Mouse (Mus musculus): ENCODE data around the gene Apold1. TPM values are rescaled to one million over a fixed set of nuclear protein-coding genes. Genes with fewer than 3 reads are reported as not detected.

Apold1 gene
- polyA plus RNA-seq (2012; rRNA removed): 3.0 and 3.4 TPM in 2 replicates

GRCm38 (mm10) chr6:134981231-134982062 lies at the start of gene Apold1:
Gene Apold1 (plus strand): TSS chr6:134981718.

GRCm38 (mm10) chr6:135011048-135011733 lies 29.7 kb downstream of the Apold1 start, which contains the start of gene Ddx47:
Gene Ddx47 (plus strand): TSS chr6:135011612.

Other genes with a start within 250 kb of the Apold1 start
- gene Dusp16, start 189.1 kb upstream of the Apold1 start, polyA plus RNA-seq (2012; rRNA removed): 5.0 and 5.7 TPM in 2 replicates
- 10.8 TPM in 2 replicates for gene Crebl2, start 151.6 kb upstream of the Apold1 start, polyA plus RNA-seq (2012; rRNA removed)
- 37.4 and 37.9 TPM in 2 replicates for gene Gpr19, start 83.1 kb upstream of the Apold1 start, polyA plus RNA-seq (2012; rRNA removed)
- 43.2 and 47.2 TPM in 2 replicates for gene Cdkn1b, start 61.3 kb upstream of the Apold1 start, polyA plus RNA-seq (2012; rRNA removed)
- 79.9 and 80.3 TPM in 2 replicates for gene Ddx47, start 29.9 kb downstream of the Apold1 start, polyA plus RNA-seq (2012; rRNA removed)
- 0.13 and 1.3 TPM in 2 replicates for gene Gprc5a, start 83.9 kb downstream of the Apold1 start, polyA plus RNA-seq (2012; rRNA removed)
- gene Gprc5d, start 136.6 kb downstream of the Apold1 start, polyA plus RNA-seq (2012; rRNA removed): 0.07 and 0.09 TPM in 2 replicates
- gene Fam234b, start 216.3 kb downstream of the Apold1 start, polyA plus RNA-seq (2012; rRNA removed): 89.2 and 93.3 TPM in 2 replicates
- gene Hebp1, start 216.3 kb downstream of the Apold1 start, polyA plus RNA-seq (2012; rRNA removed): 13.9 and 16.0 TPM in 2 replicates